Mouse (Mus musculus): ENCODE results near the gene Serpinh1.

- TF ChIP-seq CTCF (IDR thresholded peaks at IDR 0.05; ENCODE audit: low read depth): no peak
- no peak for TF ChIP-seq EP300 (IDR thresholded peaks at IDR 0.05; ENCODE audit: low read depth)
These were observed 3.3 kb upstream of the Serpinh1 start for GRCm38 (mm10) chr7:99356244-99356930.
